Mouse (Mus musculus) neural tube, embryonic 14.5 days (tissue): ENCODE results near the gene Srf. TPM values are rescaled to one million over a fixed set of nuclear protein-coding genes. Genes with fewer than 3 reads are reported as not detected.

Source experiments
- microRNA-seq: library from miRNA; unstranded; fragments of <30 nt; microRNA quantifications from one replicate; pipeline ENCODE4, GENCODE M21; 2016
- polyA plus RNA-seq: library from polyadenylated mRNA; unstranded; fragments of >200 nt; fragmentation: Nextera tagmentation; extraction: Ambion mirVana; gene quantifications from 2 replicates; pipeline ENCODE4 v1.2.1, GENCODE M21; 2014

The Srf gene
- polyA plus RNA-seq, 1 experiment from 2014 or later = 5.4 TPM

Small RNA genes lying within 50 kb of the gene (microRNA-seq; reads per million reads assigned to microRNA genes)
- gene Mir6976 = 0.85 reads per million

Other genes with a start within 250 kb of the Srf start
- gene Abcc10, start 227.8 kb downstream of the Srf start, polyA plus RNA-seq = 9.3 and 9.9 TPM in 2 replicates
- 30.0 and 32.5 TPM in 2 replicates for gene Zfp318, start 172.4 kb downstream of the Srf start, polyA plus RNA-seq
- gene Crip3, start 127.2 kb downstream of the Srf start, polyA plus RNA-seq = 2.2 and 2.4 TPM in 2 replicates
- gene Slc22a7, start 117.7 kb downstream of the Srf start, polyA plus RNA-seq = not detected in 2 replicates
- 6.3 and 7.0 TPM in 2 replicates for gene Ttbk1, start 68.5 kb downstream of the Srf start, polyA plus RNA-seq
- 11.8 and 12.5 TPM in 2 replicates for gene Dnph1, start 59.5 kb downstream of the Srf start, polyA plus RNA-seq
- 15.7 and 18.5 TPM in 2 replicates for gene Cul9, start 9.8 kb downstream of the Srf start, polyA plus RNA-seq
- 7.9 and 23.7 TPM in 2 replicates for gene Ptk7, start 73.3 kb upstream of the Srf start, polyA plus RNA-seq
- 27.7 and 32.1 TPM in 2 replicates for gene Klc4, start 89.8 kb upstream of the Srf start, polyA plus RNA-seq
- gene Mrpl2, start 90.1 kb upstream of the Srf start, polyA plus RNA-seq = 59.9 and 64.4 TPM in 2 replicates
- gene Cul7, start 94.2 kb upstream of the Srf start, polyA plus RNA-seq = 30.1 and 33.8 TPM in 2 replicates
- 44.7 and 49.6 TPM in 2 replicates for gene Rrp36, start 118.2 kb upstream of the Srf start, polyA plus RNA-seq
- gene Mea1, start 122.6 kb upstream of the Srf start, polyA plus RNA-seq = 263 and 301 TPM in 2 replicates
- 151 and 161 TPM in 2 replicates for gene Klhdc3, start 124.7 kb upstream of the Srf start, polyA plus RNA-seq
- 69.9 and 83.9 TPM in 2 replicates for gene Ppp2r5d, start 148.9 kb upstream of the Srf start, polyA plus RNA-seq
- 18.2 and 22.1 TPM in 2 replicates for gene Pex6, start 155.3 kb upstream of the Srf start, polyA plus RNA-seq
- gene Gnmt, start 173.0 kb upstream of the Srf start, polyA plus RNA-seq = 2.1 TPM in 2 replicates
- 62.5 and 65.8 TPM in 2 replicates for gene Cnpy3, start 196.0 kb upstream of the Srf start, polyA plus RNA-seq
- 0.32 TPM in 1 of 2 replicates, not detected in the other for gene Ptcra, start 207.5 kb upstream of the Srf start, polyA plus RNA-seq
- 58.3 and 60.4 TPM in 2 replicates for gene 2310039H08Rik, start 216.5 kb upstream of the Srf start, polyA plus RNA-seq
- 69.9 and 82.1 TPM in 2 replicates for gene Rpl7l1, start 226.5 kb upstream of the Srf start, polyA plus RNA-seq